Mouse (Mus musculus): ENCODE results near the gene Cyp21a1. TPM values are rescaled to one million over a fixed set of nuclear protein-coding genes. Genes with fewer than 3 reads are reported as not detected.
"Not testable (repeated sequence)": the region's sequence is repeated elsewhere in the genome, so short reads cannot be mapped to it uniquely, and the experiment has no call there.

The Cyp21a1 gene
- polyA plus RNA-seq, 1 experiment from 2014 or later: 0.24 TPM

DNA sequence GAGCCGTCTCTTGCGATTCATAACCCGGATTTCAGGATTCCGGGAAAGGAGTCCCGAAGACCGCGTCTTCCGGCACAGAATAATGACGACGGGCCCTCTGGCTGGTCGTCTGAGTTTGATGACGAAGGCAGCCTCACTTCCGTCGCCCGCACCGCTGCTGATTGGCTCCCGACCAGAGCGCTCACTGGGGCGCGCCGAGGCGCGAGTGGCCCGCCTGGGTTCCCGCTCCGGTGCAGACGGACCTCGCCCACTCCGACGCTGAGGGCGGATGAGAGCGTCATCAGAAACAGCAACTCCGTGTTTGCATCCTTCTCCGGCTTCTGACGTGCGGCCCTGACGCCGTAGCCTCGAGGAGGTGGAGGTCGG lies 32.5 kb upstream of the Cyp21a1 start, which contains the start of the genes Stk19 and Dxo:
Gene Stk19, minus strand, starts transcription at position 90 of the 366 bp plus-strand sequence.
Gene Dxo, plus strand, starts transcription at position 164 of the 366 bp plus-strand sequence.
- H3K4me1 ChIP-seq (replicated peaks): peaks cover 52% of the 10 kb centered on the region

DNA sequence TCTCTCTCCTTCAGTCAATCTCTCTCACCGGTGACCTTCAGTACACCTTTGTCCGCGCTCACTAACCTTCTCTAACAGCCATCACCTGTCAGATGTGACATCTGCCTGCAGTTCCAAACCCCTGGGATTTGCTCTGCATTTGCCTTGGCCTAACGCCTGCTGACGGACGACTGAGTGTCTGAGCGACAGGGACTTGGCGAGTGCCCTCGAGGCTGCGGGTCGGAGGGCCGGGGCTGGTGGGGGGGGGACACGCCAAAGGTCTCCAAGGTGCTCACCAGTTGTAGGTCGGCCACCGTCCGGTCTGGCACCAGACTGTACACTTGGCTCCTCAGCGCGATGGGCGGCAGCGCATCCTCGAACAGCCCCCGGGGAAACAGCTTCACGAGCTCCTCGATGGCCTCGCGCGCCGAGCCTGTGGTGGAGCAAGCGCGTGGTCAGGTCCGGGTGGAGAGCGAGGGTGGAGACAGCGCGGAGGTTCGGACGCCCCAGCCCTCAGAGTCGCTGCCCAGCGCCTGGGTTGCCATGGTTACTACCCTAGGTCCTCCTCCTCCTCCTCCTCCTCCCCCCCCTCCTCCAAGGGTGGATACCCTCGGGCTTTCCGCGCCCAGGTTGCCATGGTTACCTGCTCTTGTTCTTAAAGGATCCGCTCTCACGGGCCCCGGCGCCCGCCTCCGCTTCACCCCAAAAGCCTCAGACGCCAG lies 31.9 kb upstream of the Cyp21a1 start:
- WGBS (ENCODE audit: insufficient replicate concordance): 6% methylated on average over 48 of the region's 48 CpGs
- H3K27me3 ChIP-seq: no peaks in the 10 kb centered on the region
- no peaks in the 10 kb centered on the region for H3K9me3 ChIP-seq (replicated peaks)
- H3K9ac ChIP-seq: peak overlapping the region; percentile 81
- ATAC-seq (ENCODE audit: insufficient read depth): peak; percentile 80
- H3K4me1 ChIP-seq (replicated peaks): peaks cover 47% of the 10 kb centered on the region
- H3K27ac ChIP-seq (replicated peaks): peak overlapping the region; percentile 89
- H3K4me2 ChIP-seq: peak overlapping the region; percentile 96
- peak overlapping the region; percentile 79 for H3K4me3 ChIP-seq (replicated peaks)
- H3K36me3 ChIP-seq (replicated peaks): peaks cover 53% of the 10 kb centered on the region

More for the DNA sequence above, 32.5 kb upstream of the Cyp21a1 start, which contains the start of the genes Stk19 and Dxo:
- Histone ChIP-seq H3K27me3 (no peaks in the 10 kb centered on the region), H3K27ac (replicated peaks) (peak within 1 kb of the TSS; percentile 89), H3K9ac (peak within 1 kb of the TSS; percentile 81), H3K9me3 (replicated peaks) (no peaks in the 10 kb centered on the region), H3K4me3 (replicated peaks) (peak within 1 kb of the TSS; percentile 79), H3K36me3 (replicated peaks) (peaks cover 55% of the 10 kb centered on the region), H3K4me2 (peak within 1 kb of the TSS; percentile 96)
- under 1% methylated on average over 40 of the region's 40 CpGs for WGBS (ENCODE audit: insufficient replicate concordance)
- ATAC-seq (ENCODE audit: insufficient read depth): peak; percentile 91

GRCm38 (mm10) chr17:34830776-34831175 lies 26.4 kb upstream of the Cyp21a1 start:
- not testable (repeated sequence) for H3K9ac ChIP-seq; H3K4me1 ChIP-seq (replicated peaks); ATAC-seq (ENCODE audit: insufficient read depth); H3K27ac ChIP-seq (replicated peaks); H3K9me3 ChIP-seq (replicated peaks); H3K4me3 ChIP-seq (replicated peaks); H3K27me3 ChIP-seq; H3K4me2 ChIP-seq
- 81% methylated on average over 1 of the region's 1 CpGs for WGBS (ENCODE audit: insufficient replicate concordance)
- peaks cover 75% of the 10 kb centered on the region for H3K36me3 ChIP-seq (replicated peaks)

DNA sequence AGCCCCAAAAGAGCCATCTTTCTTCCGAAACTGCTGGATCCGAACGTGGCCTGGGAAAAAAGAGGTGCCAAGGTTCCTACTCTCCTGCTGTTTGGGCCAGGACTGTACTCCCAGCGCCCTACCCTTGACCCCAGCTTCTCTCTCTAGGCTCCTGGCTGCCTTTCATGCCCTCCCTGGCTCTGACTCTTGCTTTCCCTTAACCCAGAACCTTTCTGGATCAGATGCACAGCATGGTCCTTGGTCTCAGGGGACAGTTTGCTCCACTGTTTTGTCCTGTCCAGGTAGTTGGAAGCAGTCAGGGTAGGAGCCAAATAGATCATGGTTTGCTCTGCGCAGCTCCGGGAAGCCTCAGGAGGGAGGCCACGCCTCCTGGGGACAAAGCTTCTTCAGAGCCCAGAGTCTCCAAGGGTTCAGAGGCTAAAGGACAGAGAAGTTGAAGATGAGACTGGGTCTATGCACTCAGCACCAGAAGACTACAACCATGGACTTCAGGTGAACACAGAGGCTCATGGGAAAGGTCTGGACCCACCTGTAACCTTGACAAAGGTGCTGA lies 10.5 kb upstream of the Cyp21a1 start:
- ATAC-seq (ENCODE audit: insufficient read depth): no peak
- Histone ChIP-seq H3K9me3 (replicated peaks) (no peaks in the 10 kb centered on the region), H3K27ac (replicated peaks) (no peak overlapping the region), H3K4me2 (no peak overlapping the region), H3K9ac (no peak overlapping the region), H3K27me3 (no peaks in the 10 kb centered on the region), H3K4me1 (replicated peaks) (peaks cover 6% of the 10 kb centered on the region), H3K36me3 (replicated peaks) (no peaks in the 10 kb centered on the region), H3K4me3 (replicated peaks) (no peak overlapping the region)
- 59% methylated on average over 7 of the region's 7 CpGs for WGBS (ENCODE audit: insufficient replicate concordance)

DNA sequence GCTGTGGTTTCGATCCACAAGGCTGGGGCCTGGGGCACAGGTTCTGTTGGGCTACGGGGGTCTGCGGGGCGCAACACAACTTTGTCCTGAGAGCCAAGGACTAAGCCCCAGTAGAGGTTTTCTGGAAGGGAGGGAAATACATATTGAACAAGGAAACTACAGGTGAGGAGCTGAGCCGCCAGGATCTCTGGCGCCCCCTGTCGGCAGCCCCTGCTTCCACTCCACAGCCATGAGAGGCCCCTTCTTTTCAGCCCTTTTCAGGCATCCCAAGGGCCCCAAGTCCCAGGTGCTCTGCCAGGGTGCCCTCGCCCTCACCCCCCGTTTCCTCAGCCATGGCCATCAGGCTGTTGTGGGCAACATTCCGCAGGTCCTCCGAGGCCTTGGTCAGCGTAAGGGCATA lies 9.4 kb upstream of the Cyp21a1 start:
- H3K4me3 ChIP-seq (replicated peaks); H3K4me1 ChIP-seq (replicated peaks); ATAC-seq (ENCODE audit: insufficient read depth); H3K9ac ChIP-seq; H3K9me3 ChIP-seq (replicated peaks); H3K4me2 ChIP-seq; H3K27me3 ChIP-seq; H3K27ac ChIP-seq (replicated peaks); H3K36me3 ChIP-seq (replicated peaks): not testable (repeated sequence)
- WGBS (ENCODE audit: insufficient replicate concordance): 48% methylated on average over 12 of the region's 12 CpGs

- Histone ChIP-seq H3K4me2 (no peak overlapping the region), H3K27ac (replicated peaks) (no peak overlapping the region), H3K4me1 (replicated peaks) (peaks cover 6% of the 10 kb centered on the region), H3K9me3 (replicated peaks) (no peaks in the 10 kb centered on the region), H3K9ac (no peak overlapping the region), H3K27me3 (no peaks in the 10 kb centered on the region), H3K4me3 (replicated peaks) (no peak overlapping the region), H3K36me3 (replicated peaks) (no peaks in the 10 kb centered on the region)
- ATAC-seq (ENCODE audit: insufficient read depth): no peak
- 59% methylated on average over 15 of the region's 15 CpGs for WGBS (ENCODE audit: insufficient replicate concordance)
Observed at GRCm38 (mm10) chr17:34811275-34811674, 6.9 kb upstream of the Cyp21a1 start.

- H3K4me2 ChIP-seq; H3K9me3 ChIP-seq (replicated peaks); H3K36me3 ChIP-seq (replicated peaks); H3K9ac ChIP-seq; H3K4me1 ChIP-seq (replicated peaks); H3K27ac ChIP-seq (replicated peaks); H3K27me3 ChIP-seq; H3K4me3 ChIP-seq (replicated peaks): not testable (repeated sequence)
- ATAC-seq (ENCODE audit: insufficient read depth): peak; percentile 26; the same call in 1 of the 2 replicates
- 62% methylated on average over 8 of the region's 8 CpGs for WGBS (ENCODE audit: insufficient replicate concordance)
Observed at GRCm38 (mm10) chr17:34810811-34811210, 6.5 kb upstream of the Cyp21a1 start.

DNA sequence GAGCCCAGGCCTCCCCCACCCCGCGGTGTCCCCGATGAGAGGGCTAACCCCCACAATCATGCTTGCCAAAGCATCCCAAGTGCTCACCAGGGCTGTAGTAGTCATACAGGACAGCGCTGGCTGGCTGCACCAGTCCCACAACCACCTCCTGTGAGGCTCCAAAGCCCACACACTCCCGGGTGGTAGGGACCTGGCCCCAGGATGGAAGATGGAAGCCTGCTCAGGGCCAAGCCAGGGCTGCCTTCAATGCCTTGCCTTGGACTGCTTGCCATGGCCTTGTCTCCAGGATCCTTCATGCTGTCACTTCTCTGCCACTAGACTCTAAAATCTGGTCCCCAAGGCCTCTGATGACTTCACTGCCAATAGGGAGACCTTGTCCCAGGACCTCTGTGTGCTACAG lies 6.0 kb upstream of the Cyp21a1 start:
- H3K27me3 ChIP-seq; H3K4me1 ChIP-seq (replicated peaks); H3K4me3 ChIP-seq (replicated peaks); H3K9ac ChIP-seq; H3K4me2 ChIP-seq; H3K36me3 ChIP-seq (replicated peaks); ATAC-seq (ENCODE audit: insufficient read depth); H3K9me3 ChIP-seq (replicated peaks); H3K27ac ChIP-seq (replicated peaks): not testable (repeated sequence)
- 70% methylated on average over 5 of the region's 5 CpGs for WGBS (ENCODE audit: insufficient replicate concordance)

DNA sequence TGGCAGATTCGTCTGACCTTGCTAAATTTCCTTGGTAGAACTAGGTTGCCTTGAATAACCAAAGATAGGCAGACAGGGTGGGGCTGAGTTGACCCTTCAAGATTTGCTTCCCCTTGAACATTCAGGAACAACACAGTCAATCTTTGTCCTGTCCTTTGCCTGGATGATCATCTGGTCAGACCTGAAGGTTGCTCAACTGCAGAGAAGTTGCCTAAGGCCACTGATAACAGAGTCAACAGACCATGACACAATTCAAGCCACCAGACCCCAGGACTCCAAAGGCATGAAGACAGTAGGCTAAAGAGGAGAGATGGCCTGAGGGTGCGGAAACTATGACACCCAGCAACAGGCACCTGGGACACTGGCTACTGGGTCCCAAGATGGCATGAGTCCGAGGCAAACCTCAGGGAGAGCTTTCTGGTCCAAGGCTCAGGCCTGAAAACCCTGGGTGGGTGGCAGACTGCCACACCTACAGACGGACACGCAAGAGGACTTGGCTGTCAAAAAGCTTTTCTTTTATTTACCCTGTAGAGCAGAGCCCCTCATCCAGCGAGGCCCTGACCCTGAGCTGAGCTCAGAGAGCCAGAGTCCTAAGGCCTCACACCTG lies 4.3 kb upstream of the Cyp21a1 start:
- H3K9me3 ChIP-seq (replicated peaks): peaks cover 5% of the 10 kb centered on the region; the same call in 1 of the 2 replicates
- H3K4me1 ChIP-seq (replicated peaks): peaks cover 6% of the 10 kb centered on the region
- H3K9ac ChIP-seq: no peak overlapping the region
- peak; percentile 60 for ATAC-seq (ENCODE audit: insufficient read depth)
- H3K4me2 ChIP-seq: no peak overlapping the region
- H3K27ac ChIP-seq (replicated peaks): peak overlapping the region; percentile 81
- no peak overlapping the region for H3K4me3 ChIP-seq (replicated peaks)
- H3K27me3 ChIP-seq: no peaks in the 10 kb centered on the region
- WGBS (ENCODE audit: insufficient replicate concordance): 58% methylated on average over 6 of the region's 6 CpGs
- no peaks in the 10 kb centered on the region for H3K36me3 ChIP-seq (replicated peaks)

- Histone ChIP-seq H3K36me3 (replicated peaks) (no peaks in the 10 kb centered on the region), H3K27me3 (no peaks in the 10 kb centered on the region), H3K27ac (replicated peaks) (no peak overlapping the region), H3K4me2 (no peak overlapping the region), H3K9me3 (replicated peaks) (peaks cover 5% of the 10 kb centered on the region; the same call in 1 of the 2 replicates), H3K4me3 (replicated peaks) (no peak overlapping the region), H3K4me1 (replicated peaks) (peaks cover 6% of the 10 kb centered on the region), H3K9ac (no peak overlapping the region)
- 41% methylated on average over 3 of the region's 3 CpGs for WGBS (ENCODE audit: insufficient replicate concordance)
- no peak for ATAC-seq (ENCODE audit: insufficient read depth)
Observed at GRCm38 (mm10) chr17:34807176-34807575, 2.8 kb upstream of the Cyp21a1 start.

GRCm38 (mm10) chr17:34804871-34805562 lies 656 bp upstream of the Cyp21a1 start:
- H3K4me3 ChIP-seq (replicated peaks): no peak overlapping the region
- peaks cover 5% of the 10 kb centered on the region; the same call in 1 of the 2 replicates for H3K9me3 ChIP-seq (replicated peaks)
- no peaks in the 10 kb centered on the region for H3K4me1 ChIP-seq (replicated peaks)
- H3K27me3 ChIP-seq: no peaks in the 10 kb centered on the region
- ATAC-seq (ENCODE audit: insufficient read depth): no peak
- H3K27ac ChIP-seq (replicated peaks): no peak overlapping the region
- no peak overlapping the region for H3K9ac ChIP-seq
- no peaks in the 10 kb centered on the region for H3K36me3 ChIP-seq (replicated peaks)
- no peak overlapping the region for H3K4me2 ChIP-seq
- 58% methylated on average over 6 of the region's 6 CpGs for WGBS (ENCODE audit: insufficient replicate concordance)

Measured in liver, embryonic 15.5 days (tissue).